Mouse (Mus musculus) bone marrow, adult 2 months (tissue): ENCODE results near the gene 3110009E18Rik.

Experiments
- CTCF ChIP-seq: fragments of 200-500 bp; IDR thresholded peaks from 2 replicates; pipeline ENCODE4 v1.5.1; 2011; ENCODE audit warnings: low read length, control low read depth; ENCODE audit not compliant: control insufficient read depth, insufficient read depth
- POLR2A ChIP-seq: fragments of 200-500 bp; IDR thresholded peaks from 2 replicates; pipeline ENCODE4 v1.6.1; 2011; ENCODE audit warnings: low read depth, mild to moderate bottlenecking, control low read depth, low read length, borderline replicate concordance; ENCODE audit not compliant: control insufficient read depth

DNA sequence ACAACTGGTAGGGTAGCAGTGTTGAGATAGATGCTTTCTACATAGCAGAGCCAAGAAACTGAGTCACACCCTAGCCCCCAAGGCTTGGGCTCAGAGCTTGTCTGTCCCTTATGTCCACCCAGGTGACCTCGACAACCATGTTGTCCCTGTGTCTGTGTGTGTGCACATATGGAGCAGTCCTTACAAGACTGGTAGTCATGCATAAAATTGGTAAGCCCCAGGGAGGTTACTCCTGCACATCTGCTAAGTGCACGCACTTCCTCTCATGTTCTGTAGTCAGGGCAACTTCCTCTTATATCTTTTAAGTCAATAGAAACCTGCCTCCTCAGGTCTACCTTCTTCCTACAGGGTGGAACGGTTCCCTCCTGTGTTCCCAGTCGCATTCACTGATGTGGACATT lies 54.0 kb downstream of the 3110009E18Rik start:
- TF ChIP-seq CTCF (no peak), POLR2A (no peak)
